Mouse (Mus musculus) ES-Bruce4 (cell line): ENCODE results near the gene Srsf3. TPM values are rescaled to one million over a fixed set of nuclear protein-coding genes. Genes with fewer than 3 reads are reported as not detected.

ENCODE experiments used
- H3K27ac ChIP-seq: 2 replicates; pipeline ENCODE4 v1.5.1; 2012; ENCODE audit warnings: low read length, inconsistent platforms; ENCODE audit not compliant: insufficient read depth
- H3K27me3 ChIP-seq: 2 replicates; pipeline ENCODE4 v1.6.1; 2012; ENCODE audit warnings: mild to moderate bottlenecking, low read length, inconsistent platforms; ENCODE audit not compliant: control insufficient read depth, poor library complexity, insufficient read depth, severe bottlenecking
- H3K36me3 ChIP-seq: 2 replicates; pipeline ENCODE4 v1.6.1; 2012; ENCODE audit warnings: inconsistent platforms, mild to moderate bottlenecking, low read length, moderate library complexity; ENCODE audit not compliant: control insufficient read depth, poor library complexity, insufficient read depth, severe bottlenecking
- H3K4me1 ChIP-seq: one replicate; pipeline ENCODE4 v1.8.1; 2011; ENCODE audit warnings: low read length; ENCODE audit not compliant: control insufficient read depth, insufficient read depth
- H3K4me3 ChIP-seq: 2 replicates; pipeline ENCODE4 v1.5.1; 2011; ENCODE audit warnings: low read depth, mild to moderate bottlenecking, low read length
- H3K9ac ChIP-seq: 2 replicates; pipeline ENCODE4 v1.6.1; 2012; ENCODE audit warnings: low read depth, mild to moderate bottlenecking, inconsistent platforms; ENCODE audit not compliant: poor library complexity, severe bottlenecking
- H3K9me3 ChIP-seq: replicated peaks from 2 replicates; pipeline ENCODE4 v1.6.1; 2012; ENCODE audit warnings: mild to moderate bottlenecking, low read length, inconsistent platforms; ENCODE audit not compliant: control insufficient read depth, poor library complexity, insufficient read depth, severe bottlenecking
- CTCF ChIP-seq: IDR thresholded peaks from one replicate; pipeline ENCODE4 v1.8.1; 2011; ENCODE audit warnings: low read depth, low read length
- EP300 ChIP-seq: IDR thresholded peaks from 2 replicates; pipeline ENCODE4 v1.6.1; 2011; ENCODE audit warnings: low read depth, low read length; ENCODE audit not compliant: insufficient read depth
- POLR2A ChIP-seq: IDR thresholded peaks from one replicate; pipeline ENCODE4 v1.8.1; 2011; ENCODE audit warnings: low read length; ENCODE audit not compliant: insufficient read depth
- polyA plus RNA-seq: library from polyadenylated mRNA; stranded (reverse); fragments of >200 nt; gene quantifications from 2 replicates; pipeline ENCODE4 v1.2.4, GENCODE M21; 2011; ENCODE audit warnings: low read depth; ENCODE audit not compliant: missing spikeins, insufficient read depth, insufficient read length

Gene Srsf3
- polyA plus RNA-seq, 1 experiment, result 557 TPM

DNA sequence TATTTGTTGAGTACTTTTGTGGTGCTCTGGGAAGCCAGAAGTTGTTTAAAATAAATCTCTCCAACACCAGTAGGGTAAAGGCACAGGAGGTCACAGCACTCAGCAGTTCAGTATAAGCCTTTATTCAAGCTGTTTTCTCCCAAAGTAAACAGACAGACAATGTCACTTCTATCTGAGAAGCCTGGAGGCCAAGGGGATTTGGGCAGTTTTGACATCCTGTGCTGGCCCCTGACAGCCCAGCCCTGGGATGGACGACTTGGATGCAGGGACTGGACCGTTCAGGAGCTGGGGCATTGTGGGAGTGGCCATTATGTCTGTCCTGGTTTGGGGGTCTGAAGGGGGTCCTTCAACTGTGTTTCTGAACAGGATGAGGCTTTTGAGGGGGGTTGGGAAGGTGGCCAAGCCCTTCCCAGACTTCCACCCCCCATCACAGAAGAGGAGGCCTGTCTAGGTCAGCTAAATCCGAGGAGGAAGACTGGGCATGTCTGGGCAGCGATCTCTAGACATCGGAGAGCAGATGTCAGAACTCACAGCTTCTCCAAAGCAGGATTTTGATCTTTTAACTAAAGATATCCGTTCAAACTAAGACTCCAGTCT lies 59.0 kb downstream of the Srsf3 start:
- Histone ChIP-seq H3K9me3 (no peaks in the 10 kb centered on the region), H3K27me3 (peaks cover 5% of the 10 kb centered on the region; the same call in 1 of the 2 replicates), H3K4me1 (peaks cover 3% of the 10 kb centered on the region), H3K36me3 (peaks cover 3% of the 10 kb centered on the region; the same call in 1 of the 2 replicates), H3K4me3 (peak overlapping the region; percentile 46), H3K27ac (peak overlapping the region; percentile 94), H3K9ac (peak overlapping the region; percentile 66)
- TF ChIP-seq CTCF (no peak), EP300 (peak; percentile 61; the same call in 1 of the 2 replicates), POLR2A (no peak)

- peaks cover 3% of the 10 kb centered on the region for H3K4me1 ChIP-seq
- peaks cover 5% of the 10 kb centered on the region; the same call in 1 of the 2 replicates for H3K27me3 ChIP-seq
- H3K36me3 ChIP-seq, result peaks cover 4% of the 10 kb centered on the region
- H3K27ac ChIP-seq, result 0 out of 2 replicates have a peak overlapping the region, but pooled peaks have one; percentile 3
- no peaks in the 10 kb centered on the region for H3K9me3 ChIP-seq
- H3K4me3 ChIP-seq, result peak overlapping the region; percentile 36
- peak overlapping the region; percentile 66 for H3K9ac ChIP-seq
- no peak for TF ChIP-seq POLR2A
- TF ChIP-seq EP300, result no peak
- no peak for TF ChIP-seq CTCF
Measured at GRCm38 (mm10) chr17:29092497-29092896, 60.1 kb downstream of the Srsf3 start.

Other genes starting within 250 kb of the Srsf3 start
- 89.8 and 92.9 TPM in 2 replicates for gene Brpf3, start 231.5 kb upstream of the Srsf3 start, polyA plus RNA-seq
- 0.15 TPM in 1 of 2 replicates, not detected in the other for gene Pnpla1, start 174.2 kb upstream of the Srsf3 start, polyA plus RNA-seq
- gene 4930539E08Rik, start 117.3 kb upstream of the Srsf3 start, polyA plus RNA-seq, result 1.5 and 3.0 TPM in 2 replicates
- 0.67 and 2.4 TPM in 2 replicates for gene Pxt1, start 88.8 kb upstream of the Srsf3 start, polyA plus RNA-seq
- 75.3 and 77.9 TPM in 2 replicates for gene Kctd20, start 80.7 kb upstream of the Srsf3 start, polyA plus RNA-seq
- 171 TPM in 2 replicates for gene Stk38, start 24.6 kb upstream of the Srsf3 start, polyA plus RNA-seq
- gene Cdkn1a, start 58.3 kb downstream of the Srsf3 start, polyA plus RNA-seq, result 171 and 178 TPM in 2 replicates
- not detected in 2 replicates for gene Rab44, start 81.5 kb downstream of the Srsf3 start, polyA plus RNA-seq
- 1.8 and 4.4 TPM in 2 replicates for gene Cpne5, start 205.5 kb downstream of the Srsf3 start, polyA plus RNA-seq
- gene Ppil1, start 231.6 kb downstream of the Srsf3 start, polyA plus RNA-seq, result 92.7 and 101 TPM in 2 replicates
- gene BC004004, start 236.2 kb downstream of the Srsf3 start, polyA plus RNA-seq, result 39.5 and 54.0 TPM in 2 replicates